Mouse (Mus musculus): ENCODE results near the gene Ntng1. TPM values are rescaled to one million over a fixed set of nuclear protein-coding genes. Genes with fewer than 3 reads are reported as not detected.
"Not testable (repeated sequence)": the region's sequence is repeated elsewhere in the genome, so short reads cannot be mapped to it uniquely, and the experiment has no call there.

Ntng1 gene
- polyA plus RNA-seq, 2 experiments, result 5.7 to 7.4 TPM

- H3K4me1 ChIP-seq (ENCODE audit: control insufficient read depth, insufficient read depth, low read length), result peaks cover 7% of the 10 kb centered on the region; the same call in 1 of the 2 replicates
- no peak overlapping the region for H3K4me2 ChIP-seq (replicated peaks; ENCODE audit: low read depth, low read length, severe bottlenecking)
- ATAC-seq (ENCODE audit: low FRiP score, low read depth) (no peak), DNase-seq (ENCODE audit: low spot score) (no peak)
- H3K9ac ChIP-seq (ENCODE audit: low read depth, low read length, severe bottlenecking), result no peak overlapping the region
- WGBS, result 92% methylated on average over 14 of the region's 14 CpGs
- no peak for TF ChIP-seq POLR2A (IDR thresholded peaks at IDR 0.05; ENCODE audit: borderline replicate concordance, extremely low read depth, insufficient read depth, insufficient read length)
- no peaks in the 10 kb centered on the region for H3K27me3 ChIP-seq (ENCODE audit: control insufficient read depth, insufficient read depth, low read length)
- no peak overlapping the region for H3K27ac ChIP-seq (replicated peaks; ENCODE audit: low read depth, low read length)
- no peaks in the 10 kb centered on the region for H3K36me3 ChIP-seq (ENCODE audit: control insufficient read depth, insufficient read depth, low read length)
- H3K4me3 ChIP-seq (replicated peaks; ENCODE audit: low read length), result no peak overlapping the region
- H3K9me3 ChIP-seq (ENCODE audit: control insufficient read depth, low read length), result no peaks in the 10 kb centered on the region
These were observed 371.7 kb downstream of the Ntng1 start for GRCm38 (mm10) chr3:109772120-109772519.

- Histone ChIP-seq H3K9ac (ENCODE audit: low read depth, low read length, severe bottlenecking) (no peak overlapping the region), H3K4me3 (replicated peaks; ENCODE audit: low read length) (no peak overlapping the region), H3K36me3 (ENCODE audit: control insufficient read depth, insufficient read depth, low read length) (no peaks in the 10 kb centered on the region), H3K27me3 (ENCODE audit: control insufficient read depth, insufficient read depth, low read length) (no peaks in the 10 kb centered on the region), H3K4me2 (replicated peaks; ENCODE audit: low read depth, low read length, severe bottlenecking) (no peak overlapping the region), H3K4me1 (ENCODE audit: control insufficient read depth, insufficient read depth, low read length) (no peaks in the 10 kb centered on the region), H3K9me3 (ENCODE audit: control insufficient read depth, low read length) (no peaks in the 10 kb centered on the region), H3K27ac (replicated peaks; ENCODE audit: low read depth, low read length) (no peak overlapping the region)
- ATAC-seq (ENCODE audit: low FRiP score, low read depth) (no peak), DNase-seq (ENCODE audit: low spot score) (no peak)
- TF ChIP-seq POLR2A (IDR thresholded peaks at IDR 0.05; ENCODE audit: borderline replicate concordance, extremely low read depth, insufficient read depth, insufficient read length), result no peak
- WGBS, result 78% methylated on average over 3 of the region's 3 CpGs
These were observed 376.9 kb downstream of the Ntng1 start for GRCm38 (mm10) chr3:109766939-109767338.

- no peak overlapping the region for H3K27ac ChIP-seq (replicated peaks; ENCODE audit: low read depth, low read length)
- no peaks in the 10 kb centered on the region for H3K4me1 ChIP-seq (ENCODE audit: control insufficient read depth, insufficient read depth, low read length)
- TF ChIP-seq POLR2A (IDR thresholded peaks at IDR 0.05; ENCODE audit: borderline replicate concordance, extremely low read depth, insufficient read depth, insufficient read length), result no peak
- H3K36me3 ChIP-seq (ENCODE audit: control insufficient read depth, insufficient read depth, low read length), result no peaks in the 10 kb centered on the region
- H3K9ac ChIP-seq (ENCODE audit: low read depth, low read length, severe bottlenecking), result no peak overlapping the region
- H3K4me3 ChIP-seq (replicated peaks; ENCODE audit: low read length), result no peak overlapping the region
- H3K9me3 ChIP-seq (ENCODE audit: control insufficient read depth, low read length), result no peaks in the 10 kb centered on the region
- no peak for DNase-seq (ENCODE audit: low spot score)
- no peaks in the 10 kb centered on the region for H3K27me3 ChIP-seq (ENCODE audit: control insufficient read depth, insufficient read depth, low read length)
- 87% methylated on average over 2 of the region's 2 CpGs for WGBS
- ATAC-seq (ENCODE audit: low FRiP score, low read depth), result no peak
- H3K4me2 ChIP-seq (replicated peaks; ENCODE audit: low read depth, low read length, severe bottlenecking), result no peak overlapping the region
These were observed 378.2 kb downstream of the Ntng1 start for GRCm38 (mm10) chr3:109765608-109766007.

GRCm38 (mm10) chr3:109765141-109765540, 378.7 kb downstream of the Ntng1 start:
- 67% methylated on average over 4 of the region's 4 CpGs for WGBS
- no peaks in the 10 kb centered on the region for H3K27me3 ChIP-seq (ENCODE audit: control insufficient read depth, insufficient read depth, low read length)
- ATAC-seq (ENCODE audit: low FRiP score, low read depth), result no peak
- H3K36me3 ChIP-seq (ENCODE audit: control insufficient read depth, insufficient read depth, low read length), result no peaks in the 10 kb centered on the region
- H3K9me3 ChIP-seq (ENCODE audit: control insufficient read depth, low read length), result no peaks in the 10 kb centered on the region
- TF ChIP-seq POLR2A (IDR thresholded peaks at IDR 0.05; ENCODE audit: borderline replicate concordance, extremely low read depth, insufficient read depth, insufficient read length), result no peak
- no peak for DNase-seq (ENCODE audit: low spot score)
- H3K4me2 ChIP-seq (replicated peaks; ENCODE audit: low read depth, low read length, severe bottlenecking), result no peak overlapping the region
- H3K27ac ChIP-seq (replicated peaks; ENCODE audit: low read depth, low read length), result no peak overlapping the region
- no peak overlapping the region for H3K9ac ChIP-seq (ENCODE audit: low read depth, low read length, severe bottlenecking)
- no peak overlapping the region for H3K4me3 ChIP-seq (replicated peaks; ENCODE audit: low read length)
- H3K4me1 ChIP-seq (ENCODE audit: control insufficient read depth, insufficient read depth, low read length), result no peaks in the 10 kb centered on the region

GRCm38 (mm10) chr3:109756426-109756825, 387.4 kb downstream of the Ntng1 start:
- 57% methylated on average over 2 of the region's 2 CpGs for WGBS
- 0 out of 2 replicates have a peak, but pooled peaks cover 3% of the 10 kb centered on the region for H3K4me1 ChIP-seq (ENCODE audit: control insufficient read depth, insufficient read depth, low read length)
- DNase-seq (ENCODE audit: low spot score) (no peak), ATAC-seq (ENCODE audit: low FRiP score, low read depth) (no peak)
- TF ChIP-seq POLR2A (IDR thresholded peaks at IDR 0.05; ENCODE audit: borderline replicate concordance, extremely low read depth, insufficient read depth, insufficient read length), result no peak
- no peak overlapping the region for H3K27ac ChIP-seq (replicated peaks; ENCODE audit: low read depth, low read length)
- H3K27me3 ChIP-seq (ENCODE audit: control insufficient read depth, insufficient read depth, low read length), result no peaks in the 10 kb centered on the region
- no peak overlapping the region for H3K4me3 ChIP-seq (replicated peaks; ENCODE audit: low read length)
- no peak overlapping the region for H3K9ac ChIP-seq (ENCODE audit: low read depth, low read length, severe bottlenecking)
- no peaks in the 10 kb centered on the region for H3K36me3 ChIP-seq (ENCODE audit: control insufficient read depth, insufficient read depth, low read length)
- no peaks in the 10 kb centered on the region for H3K9me3 ChIP-seq (ENCODE audit: control insufficient read depth, low read length)
- no peak overlapping the region for H3K4me2 ChIP-seq (replicated peaks; ENCODE audit: low read depth, low read length, severe bottlenecking)

GRCm38 (mm10) chr3:109747593-109747992, 396.2 kb downstream of the Ntng1 start:
- not testable (repeated sequence) for ATAC-seq (ENCODE audit: low FRiP score, low read depth); H3K4me1 ChIP-seq (ENCODE audit: control insufficient read depth, insufficient read depth, low read length); H3K9ac ChIP-seq (ENCODE audit: low read depth, low read length, severe bottlenecking); H3K27me3 ChIP-seq (ENCODE audit: control insufficient read depth, insufficient read depth, low read length); H3K4me3 ChIP-seq (replicated peaks; ENCODE audit: low read length); H3K27ac ChIP-seq (replicated peaks; ENCODE audit: low read depth, low read length); H3K9me3 ChIP-seq (ENCODE audit: control insufficient read depth, low read length); H3K36me3 ChIP-seq (ENCODE audit: control insufficient read depth, insufficient read depth, low read length); H3K4me2 ChIP-seq (replicated peaks; ENCODE audit: low read depth, low read length, severe bottlenecking); DNase-seq (ENCODE audit: low spot score)
- 68% methylated on average over 3 of the region's 3 CpGs for WGBS
